Mouse (Mus musculus) embryonic facial prominence, embryonic 10.5 days (tissue): ENCODE results near the gene Samhd1. TPM values are rescaled to one million over a fixed set of nuclear protein-coding genes. Genes with fewer than 3 reads are reported as not detected.

Experiments used
- DNase-seq: peaks from one replicate; pipeline ENCODE4 v3.0.0-alpha.2; 2017; ENCODE audit warnings: low spot score
- H3K27ac ChIP-seq: fragments of 300-500 bp; sonication (generic); replicated peaks from 2 replicates; pipeline ENCODE4 v1.5.1; 2016; ENCODE audit warnings: mild to moderate bottlenecking
- H3K27me3 ChIP-seq: fragments of 300-500 bp; sonication (generic); replicated peaks from 2 replicates; pipeline ENCODE4 v1.6.1; 2016; ENCODE audit warnings: low read depth, mild to moderate bottlenecking; ENCODE audit not compliant: poor library complexity, severe bottlenecking
- H3K36me3 ChIP-seq: fragments of 300-500 bp; sonication (generic); replicated peaks from 2 replicates; pipeline ENCODE4 v1.6.1; 2016; ENCODE audit warnings: mild to moderate bottlenecking, moderate library complexity
- H3K4me1 ChIP-seq: fragments of 300-500 bp; sonication (generic); 2 replicates; pipeline ENCODE4 v1.6.1; 2016
- H3K4me3 ChIP-seq: fragments of 300-500 bp; sonication (generic); 2 replicates; pipeline ENCODE4 v1.5.1; 2016; ENCODE audit warnings: mild to moderate bottlenecking, moderate library complexity
- H3K9me3 ChIP-seq: fragments of 300-500 bp; sonication (generic); 2 replicates; pipeline ENCODE4 v1.6.1; 2016; ENCODE audit warnings: mild to moderate bottlenecking
- WGBS: fragments of 180-500 bp; shearing (Covaris S2); methylation state at CpG from one replicate; pipeline ENCODE4 v1.1.7; 2016; 5-methylcytosine and 5-hydroxymethylcytosine counted together
- polyA plus RNA-seq: library from polyadenylated mRNA; unstranded; fragments of >200 nt; fragmentation: Nextera tagmentation; extraction: Ambion mirVana; gene quantifications from 2 replicates; pipeline ENCODE4 v1.2.1, GENCODE M21; 2016

Samhd1 gene
- polyA plus RNA-seq, 1 experiment from 2014 or later: 26.7 TPM

GRCm38 (mm10) chr2:157064978-157065878, 69.8 kb downstream of the Samhd1 start:
- Histone ChIP-seq H3K27me3 (no peaks in the 10 kb centered on the region), H3K4me3 (no peak overlapping the region), H3K36me3 (peaks cover 77% of the 10 kb centered on the region), H3K4me1 (peaks cover 74% of the 10 kb centered on the region), H3K9me3 (no peaks in the 10 kb centered on the region), H3K27ac (peak overlapping the region; percentile 10; the same call in 1 of the 2 replicates)
- DNase-seq: no peak
- 85% methylated on average over 14 of the region's 14 CpGs for WGBS

- H3K4me1 ChIP-seq: peaks cover 74% of the 10 kb centered on the region
- H3K36me3 ChIP-seq: peaks cover 77% of the 10 kb centered on the region
- no peaks in the 10 kb centered on the region for H3K9me3 ChIP-seq
- no peak overlapping the region for H3K4me3 ChIP-seq
- peak overlapping the region; percentile 20; the same call in 1 of the 2 replicates for H3K27ac ChIP-seq
- 84% methylated on average over 7 of the region's 7 CpGs for WGBS
- H3K27me3 ChIP-seq: no peaks in the 10 kb centered on the region
- DNase-seq: no peak
Measured at GRCm38 (mm10) chr2:157064136-157064535, 70.9 kb downstream of the Samhd1 start.

DNA sequence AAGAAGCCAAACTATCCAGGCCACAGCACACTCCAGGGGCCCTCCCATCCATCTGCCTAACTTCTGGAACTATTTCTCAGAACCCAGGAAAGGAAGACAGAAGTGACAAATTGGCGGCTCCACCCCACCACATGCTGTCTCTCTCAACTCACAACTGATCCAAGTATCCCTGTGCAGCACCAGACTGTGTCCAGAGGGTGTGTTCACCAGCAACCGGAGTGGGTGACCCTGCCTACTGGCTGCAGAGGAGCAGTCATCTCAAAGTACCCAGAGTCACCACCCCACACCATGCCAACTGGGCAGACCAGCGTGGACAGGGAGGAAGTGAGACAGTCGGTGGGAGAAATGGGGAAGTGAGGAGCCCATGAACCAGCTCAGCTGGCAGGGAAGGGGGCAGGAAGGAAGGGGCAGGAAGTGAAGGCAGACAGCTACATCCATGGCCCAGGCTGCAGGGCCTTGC, 71.8 kb downstream of the Samhd1 start:
- H3K27ac ChIP-seq: no peak overlapping the region
- no peak overlapping the region for H3K4me3 ChIP-seq
- H3K27me3 ChIP-seq: no peaks in the 10 kb centered on the region
- WGBS: 74% methylated on average over 4 of the region's 4 CpGs
- no peak for DNase-seq
- H3K9me3 ChIP-seq: no peaks in the 10 kb centered on the region
- H3K4me1 ChIP-seq: peaks cover 75% of the 10 kb centered on the region
- H3K36me3 ChIP-seq: peaks cover 80% of the 10 kb centered on the region

- H3K9me3 ChIP-seq: no peaks in the 10 kb centered on the region
- no peaks in the 10 kb centered on the region for H3K27me3 ChIP-seq
- H3K4me1 ChIP-seq: peaks cover 62% of the 10 kb centered on the region
- no peak for DNase-seq
- no peak overlapping the region for H3K27ac ChIP-seq
- H3K36me3 ChIP-seq: peaks cover 83% of the 10 kb centered on the region
- 91% methylated on average over 11 of the region's 11 CpGs for WGBS
- H3K4me3 ChIP-seq: no peak overlapping the region
Measured at GRCm38 (mm10) chr2:157060557-157061305, 74.3 kb downstream of the Samhd1 start.

- DNase-seq: no peak
- 95% methylated on average over 14 of the region's 14 CpGs for WGBS
- H3K4me3 ChIP-seq: no peak overlapping the region
- H3K9me3 ChIP-seq: no peaks in the 10 kb centered on the region
- no peak overlapping the region for H3K27ac ChIP-seq
- H3K27me3 ChIP-seq: no peaks in the 10 kb centered on the region
- H3K36me3 ChIP-seq: peaks cover 83% of the 10 kb centered on the region
- peaks cover 55% of the 10 kb centered on the region for H3K4me1 ChIP-seq
Measured at GRCm38 (mm10) chr2:157060037-157060436, 75.0 kb downstream of the Samhd1 start.

DNA sequence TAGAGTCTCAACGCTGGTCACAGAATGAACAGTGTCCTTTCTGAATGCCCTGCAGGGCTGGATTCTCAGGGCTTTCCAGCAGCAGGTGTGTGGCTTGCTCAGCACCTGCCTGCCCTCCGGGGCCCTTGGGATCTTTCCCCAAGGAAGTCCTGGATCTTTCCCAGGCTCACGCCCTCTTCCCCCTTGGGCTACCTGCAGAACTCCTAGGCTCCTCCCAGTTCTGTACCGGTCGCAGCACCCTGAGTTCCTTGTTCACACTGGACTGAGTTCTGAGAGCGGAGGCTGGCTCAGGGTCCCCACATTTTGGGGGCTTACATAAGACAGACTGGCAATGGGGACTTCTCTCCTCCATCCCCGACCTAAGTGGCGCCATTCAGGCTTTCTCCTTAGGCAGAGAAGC, 75.9 kb downstream of the Samhd1 start:
- Histone ChIP-seq H3K36me3 (peaks cover 83% of the 10 kb centered on the region), H3K4me1 (peaks cover 46% of the 10 kb centered on the region)
- DNase-seq: no peak

GRCm38 (mm10) chr2:157058342-157058998, 76.6 kb downstream of the Samhd1 start:
- Histone ChIP-seq H3K9me3 (no peaks in the 10 kb centered on the region), H3K4me1 (peaks cover 42% of the 10 kb centered on the region), H3K4me3 (peak overlapping the region; percentile 47), H3K27me3 (no peaks in the 10 kb centered on the region), H3K36me3 (peaks cover 83% of the 10 kb centered on the region), H3K27ac (peak overlapping the region; percentile 91)
- 18% methylated on average over 18 of the region's 18 CpGs for WGBS
- DNase-seq: peak; percentile 91

More for the DNA sequence above, 75.9 kb downstream of the Samhd1 start:
- H3K4me3 ChIP-seq: peak overlapping the region; percentile 47
- 54% methylated on average over 8 of the region's 8 CpGs for WGBS
- H3K27me3 ChIP-seq: no peaks in the 10 kb centered on the region
- H3K9me3 ChIP-seq: no peaks in the 10 kb centered on the region
- H3K27ac ChIP-seq: peak overlapping the region; percentile 91

GRCm38 (mm10) chr2:157057758-157058157, 77.3 kb downstream of the Samhd1 start:
- no peak for DNase-seq
- Histone ChIP-seq H3K27ac (peak overlapping the region; percentile 91), H3K9me3 (no peaks in the 10 kb centered on the region), H3K4me1 (peaks cover 35% of the 10 kb centered on the region), H3K27me3 (no peaks in the 10 kb centered on the region), H3K36me3 (peaks cover 85% of the 10 kb centered on the region), H3K4me3 (no peak overlapping the region)
- 90% methylated on average over 4 of the region's 4 CpGs for WGBS

DNA sequence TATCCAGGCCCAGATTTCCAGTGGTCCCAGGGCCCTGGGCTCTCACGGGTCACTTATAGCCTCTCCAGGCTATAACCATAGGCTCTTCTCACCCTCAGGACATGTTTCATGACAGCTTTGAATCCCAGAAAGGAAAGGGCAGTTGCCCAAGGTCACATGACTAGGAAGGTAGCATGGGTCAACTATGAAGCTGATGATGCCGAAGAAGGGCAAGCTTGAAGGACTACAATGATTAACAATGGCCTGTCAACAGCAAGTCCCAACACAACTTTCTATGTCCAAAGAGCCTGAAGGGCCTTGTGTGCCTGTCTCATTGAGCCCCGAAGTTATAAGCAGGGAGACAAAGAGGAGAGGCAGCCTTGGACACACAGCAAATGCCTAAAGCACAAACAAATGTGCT, 77.9 kb downstream of the Samhd1 start:
- peaks cover 30% of the 10 kb centered on the region for H3K4me1 ChIP-seq
- peak overlapping the region; percentile 91; the same call in 1 of the 2 replicates for H3K27ac ChIP-seq
- no peaks in the 10 kb centered on the region for H3K27me3 ChIP-seq
- H3K36me3 ChIP-seq: peaks cover 90% of the 10 kb centered on the region
- DNase-seq: no peak
- 96% methylated on average over 3 of the region's 3 CpGs for WGBS
- H3K9me3 ChIP-seq: no peaks in the 10 kb centered on the region
- H3K4me3 ChIP-seq: no peak overlapping the region

DNA sequence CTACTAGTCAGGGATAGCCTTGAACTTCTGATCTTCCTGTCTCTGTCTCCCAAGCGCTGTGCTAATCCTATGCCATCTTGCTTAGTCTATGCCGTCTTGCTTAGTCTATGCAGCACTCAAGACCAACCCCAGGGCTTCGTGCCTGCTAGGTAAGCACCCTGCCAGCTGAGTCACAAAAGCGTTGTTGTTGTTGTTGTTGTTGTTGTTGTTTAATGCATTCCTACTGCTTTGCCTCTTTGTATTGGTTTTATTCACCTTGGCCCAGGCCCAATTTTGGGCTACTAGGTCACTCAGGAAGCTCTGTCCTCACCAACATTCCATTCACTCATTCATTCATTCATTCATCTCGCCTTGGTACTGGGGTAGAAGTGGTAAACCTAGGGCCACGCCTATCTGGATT, 79.3 kb downstream of the Samhd1 start:
- no peak for DNase-seq
- H3K9me3 ChIP-seq: no peaks in the 10 kb centered on the region
- no peak overlapping the region for H3K27ac ChIP-seq
- no peak overlapping the region for H3K4me3 ChIP-seq
- 91% methylated on average over 6 of the region's 6 CpGs for WGBS
- H3K36me3 ChIP-seq: peaks cover 93% of the 10 kb centered on the region
- H3K27me3 ChIP-seq: no peaks in the 10 kb centered on the region
- H3K4me1 ChIP-seq: peaks cover 29% of the 10 kb centered on the region

DNA sequence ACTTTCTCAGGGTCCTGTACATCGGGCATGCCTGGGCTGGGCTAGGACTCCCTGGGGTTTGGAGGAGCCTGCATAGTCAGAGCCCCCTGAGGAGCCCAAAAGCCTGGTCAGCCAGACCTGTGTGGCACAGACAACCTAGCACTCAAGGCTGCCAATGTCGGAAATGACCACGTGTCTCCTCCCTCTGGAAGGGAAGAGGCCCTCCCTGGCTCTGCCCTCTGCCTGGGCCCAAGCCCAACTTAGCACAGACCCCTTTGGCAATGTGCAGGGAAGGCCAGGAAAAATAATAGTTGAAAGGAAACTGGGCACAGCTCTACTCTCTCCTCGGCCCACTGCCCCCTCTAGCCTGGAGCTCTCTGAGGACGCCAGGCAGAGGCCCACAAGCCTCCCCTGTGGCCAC, 80.2 kb downstream of the Samhd1 start:
- no peak for DNase-seq
- no peaks in the 10 kb centered on the region for H3K27me3 ChIP-seq
- no peak overlapping the region for H3K27ac ChIP-seq
- peaks cover 26% of the 10 kb centered on the region for H3K4me1 ChIP-seq
- no peaks in the 10 kb centered on the region for H3K9me3 ChIP-seq
- no peak overlapping the region for H3K4me3 ChIP-seq
- 79% methylated on average over 5 of the region's 5 CpGs for WGBS
- peaks cover 93% of the 10 kb centered on the region for H3K36me3 ChIP-seq

- no peaks in the 10 kb centered on the region for H3K9me3 ChIP-seq
- no peak overlapping the region for H3K4me3 ChIP-seq
- 90% methylated on average over 8 of the region's 8 CpGs for WGBS
- H3K36me3 ChIP-seq: peaks cover 93% of the 10 kb centered on the region
- H3K4me1 ChIP-seq: peaks cover 22% of the 10 kb centered on the region
- H3K27ac ChIP-seq: no peak overlapping the region
- no peaks in the 10 kb centered on the region for H3K27me3 ChIP-seq
- DNase-seq: no peak
Measured at GRCm38 (mm10) chr2:157054297-157054696, 80.8 kb downstream of the Samhd1 start.
